Mouse (Mus musculus) intestine, embryonic 15.5 days (tissue): ENCODE data around the gene Stard9. TPM values are rescaled to one million over a fixed set of nuclear protein-coding genes. Genes with fewer than 3 reads are reported as not detected.
"Not testable (repeated sequence)": the region's sequence is repeated elsewhere in the genome, so short reads cannot be mapped to it uniquely, and the experiment has no call there.

Source experiments
- ATAC-seq: fragments of 200-750 bp; cut with Nextera tagmentation; 2 replicates; pipeline ENCODE4 v1.8.0; 2017; ENCODE audit warnings: moderate TSS enrichment, moderate library complexity
- H3K27ac ChIP-seq: fragments of 300-500 bp; sonication (generic); 2 replicates; pipeline ENCODE4 v1.5.1; 2015; ENCODE audit warnings: mild to moderate bottlenecking, inconsistent platforms
- H3K27me3 ChIP-seq: fragments of 300-500 bp; sonication (generic); replicated peaks from 2 replicates; pipeline ENCODE4 v1.6.1; 2015; ENCODE audit warnings: inconsistent platforms
- H3K36me3 ChIP-seq: fragments of 300-500 bp; sonication (generic); 2 replicates; pipeline ENCODE4 v1.6.1; 2015; ENCODE audit warnings: inconsistent platforms
- H3K4me1 ChIP-seq: fragments of 300-500 bp; sonication (generic); replicated peaks from 2 replicates; pipeline ENCODE4 v1.6.1; 2015; ENCODE audit warnings: inconsistent platforms
- H3K4me2 ChIP-seq: fragments of 300-500 bp; sonication (generic); replicated peaks from 2 replicates; pipeline ENCODE4 v1.6.1; 2015; ENCODE audit warnings: mild to moderate bottlenecking, inconsistent platforms
- H3K4me3 ChIP-seq: fragments of 300-500 bp; sonication (generic); replicated peaks from 2 replicates; pipeline ENCODE4 v1.5.1; 2015; ENCODE audit warnings: inconsistent platforms
- H3K9ac ChIP-seq: fragments of 300-500 bp; sonication (generic); 2 replicates; pipeline ENCODE4 v1.6.1; 2015; ENCODE audit warnings: inconsistent platforms
- H3K9me3 ChIP-seq: fragments of 300-500 bp; sonication (generic); 2 replicates; pipeline ENCODE4 v1.6.1; 2016; ENCODE audit warnings: inconsistent platforms
- WGBS: fragments of 180-500 bp; shearing (Covaris S2); methylation state at CpG from one replicate; pipeline ENCODE4 v1.1.7; 2015; 5-methylcytosine and 5-hydroxymethylcytosine counted together
- polyA plus RNA-seq: library from polyadenylated mRNA; unstranded; fragments of >200 nt; fragmentation: Nextera tagmentation; extraction: Ambion mirVana; gene quantifications from 2 replicates; pipeline ENCODE4 v1.2.1, GENCODE M21; 2015

The Stard9 gene
- polyA plus RNA-seq, 1 experiment from 2014 or later, result 2.9 TPM

- peak; percentile 66; the same call in 1 of the 2 replicates for ATAC-seq
- Histone ChIP-seq H3K9me3 (no peaks in the 10 kb centered on the region), H3K4me3 (no peak overlapping the region), H3K36me3 (no peaks in the 10 kb centered on the region), H3K4me1 (no peaks in the 10 kb centered on the region), H3K4me2 (no peak overlapping the region), H3K27me3 (no peaks in the 10 kb centered on the region), H3K27ac (no peak overlapping the region), H3K9ac (no peak overlapping the region)
- WGBS, result 93% methylated on average over 2 of the region's 2 CpGs
These were observed 27.8 kb downstream of the Stard9 start for GRCm38 (mm10) chr2:120656711-120657110.

GRCm38 (mm10) chr2:120658486-120658885, 29.6 kb downstream of the Stard9 start:
- Histone ChIP-seq H3K4me1 (no peaks in the 10 kb centered on the region), H3K4me3 (no peak overlapping the region), H3K27me3 (no peaks in the 10 kb centered on the region), H3K9me3 (no peaks in the 10 kb centered on the region), H3K4me2 (no peak overlapping the region), H3K36me3 (no peaks in the 10 kb centered on the region), H3K27ac (no peak overlapping the region), H3K9ac (no peak overlapping the region)
- WGBS, result 76% methylated on average over 5 of the region's 5 CpGs
- no peak for ATAC-seq

DNA sequence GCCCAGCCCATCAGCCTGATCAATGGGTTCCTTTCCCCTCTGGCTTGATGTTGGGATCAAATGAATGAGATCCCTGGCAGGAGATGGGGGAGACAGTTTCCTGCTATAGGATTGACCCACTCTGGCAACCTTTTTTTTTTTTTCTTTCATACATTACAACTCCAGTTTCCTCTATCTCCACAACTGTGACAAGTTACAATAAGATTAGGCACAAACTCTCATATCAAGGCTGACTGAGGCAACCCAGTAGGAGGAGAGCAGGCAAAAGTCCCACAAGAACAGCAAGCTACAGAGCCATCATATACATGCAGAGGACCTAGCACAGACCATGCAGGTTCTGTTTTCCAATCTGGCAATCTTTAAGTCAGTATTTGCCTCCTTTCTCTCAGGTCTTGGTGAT, 30.4 kb downstream of the Stard9 start:
- no peaks in the 10 kb centered on the region for H3K9me3 ChIP-seq
- no peaks in the 10 kb centered on the region for H3K4me1 ChIP-seq
- H3K27me3 ChIP-seq, result no peaks in the 10 kb centered on the region
- ATAC-seq, result no peak
- H3K4me3 ChIP-seq, result no peak overlapping the region
- no peak overlapping the region for H3K27ac ChIP-seq
- no peaks in the 10 kb centered on the region for H3K36me3 ChIP-seq
- H3K9ac ChIP-seq, result no peak overlapping the region
- H3K4me2 ChIP-seq, result no peak overlapping the region

DNA sequence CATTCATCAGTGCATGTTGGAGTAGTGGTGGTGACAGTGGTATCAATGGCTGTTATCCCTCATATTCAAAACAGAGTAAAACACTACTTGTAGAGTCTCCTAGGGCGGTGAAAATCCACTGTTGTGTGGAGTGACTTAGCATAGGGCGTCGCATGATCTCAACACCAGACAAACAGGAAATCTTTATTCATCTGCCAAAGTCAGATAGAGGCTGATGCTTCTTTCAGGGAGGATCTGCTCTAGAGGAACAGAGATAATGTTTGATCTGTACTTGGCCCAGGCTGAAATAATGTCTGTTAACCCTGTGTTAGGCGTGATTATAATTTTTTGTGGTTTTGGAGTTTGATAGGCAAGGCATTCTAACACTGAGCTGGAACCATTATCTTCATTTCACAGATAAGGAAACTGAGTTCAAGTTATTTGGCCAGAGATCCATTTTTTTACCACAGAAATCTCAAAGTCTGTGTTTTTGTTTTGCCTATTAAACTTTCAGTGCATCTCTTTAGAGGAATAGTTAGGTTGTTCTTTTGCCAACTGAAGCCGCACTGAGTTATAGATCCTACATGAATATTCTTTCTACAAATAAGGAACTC, 31.7 kb downstream of the Stard9 start:
- H3K27ac ChIP-seq, result no peak overlapping the region
- no peak for ATAC-seq
- no peaks in the 10 kb centered on the region for H3K36me3 ChIP-seq
- 74% methylated on average over 5 of the region's 5 CpGs for WGBS
- no peaks in the 10 kb centered on the region for H3K4me1 ChIP-seq
- H3K27me3 ChIP-seq, result no peaks in the 10 kb centered on the region
- H3K9ac ChIP-seq, result no peak overlapping the region
- H3K4me3 ChIP-seq, result no peak overlapping the region
- H3K4me2 ChIP-seq, result no peak overlapping the region
- no peaks in the 10 kb centered on the region for H3K9me3 ChIP-seq

DNA sequence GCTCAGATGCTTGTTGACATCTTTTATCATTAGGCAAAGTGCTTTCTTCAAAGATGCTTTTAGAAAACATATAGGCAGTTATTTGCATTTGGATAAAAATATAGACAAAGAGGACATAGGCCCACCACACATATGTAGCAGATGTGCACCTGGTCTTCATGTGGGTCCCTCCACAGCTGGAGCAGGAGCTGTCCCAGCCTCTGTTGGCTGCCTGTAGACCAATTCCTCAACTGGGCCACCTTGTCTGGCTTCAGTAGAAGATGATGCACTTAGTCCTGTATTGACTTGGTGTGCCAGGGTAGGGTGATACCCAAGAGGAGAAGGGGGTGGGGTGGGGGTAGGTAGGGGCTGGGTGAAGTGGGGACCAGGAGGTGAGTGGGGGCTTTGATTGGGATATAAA, 33.8 kb downstream of the Stard9 start:
- Histone ChIP-seq H3K4me1 (no peaks in the 10 kb centered on the region), H3K4me3 (no peak overlapping the region), H3K27me3 (no peaks in the 10 kb centered on the region), H3K27ac (no peak overlapping the region), H3K36me3 (no peaks in the 10 kb centered on the region), H3K9me3 (no peaks in the 10 kb centered on the region), H3K9ac (no peak overlapping the region), H3K4me2 (no peak overlapping the region)
- no peak for ATAC-seq

- Histone ChIP-seq H3K4me3 (no peak overlapping the region), H3K27ac (no peak overlapping the region), H3K4me1 (no peaks in the 10 kb centered on the region), H3K27me3 (no peaks in the 10 kb centered on the region), H3K9me3 (no peaks in the 10 kb centered on the region), H3K36me3 (no peaks in the 10 kb centered on the region), H3K9ac (no peak overlapping the region), H3K4me2 (no peak overlapping the region)
- WGBS, result 77% methylated on average over 3 of the region's 3 CpGs
- no peak for ATAC-seq
These were observed 34.7 kb downstream of the Stard9 start for GRCm38 (mm10) chr2:120663491-120664154.

GRCm38 (mm10) chr2:120667446-120667845, 38.5 kb downstream of the Stard9 start:
- Histone ChIP-seq H3K4me1 (no peaks in the 10 kb centered on the region), H3K9me3 (no peaks in the 10 kb centered on the region), H3K4me2 (no peak overlapping the region), H3K27ac (no peak overlapping the region), H3K4me3 (no peak overlapping the region), H3K27me3 (no peaks in the 10 kb centered on the region), H3K9ac (no peak overlapping the region), H3K36me3 (no peaks in the 10 kb centered on the region)
- 92% methylated on average over 2 of the region's 2 CpGs for WGBS
- no peak for ATAC-seq

DNA sequence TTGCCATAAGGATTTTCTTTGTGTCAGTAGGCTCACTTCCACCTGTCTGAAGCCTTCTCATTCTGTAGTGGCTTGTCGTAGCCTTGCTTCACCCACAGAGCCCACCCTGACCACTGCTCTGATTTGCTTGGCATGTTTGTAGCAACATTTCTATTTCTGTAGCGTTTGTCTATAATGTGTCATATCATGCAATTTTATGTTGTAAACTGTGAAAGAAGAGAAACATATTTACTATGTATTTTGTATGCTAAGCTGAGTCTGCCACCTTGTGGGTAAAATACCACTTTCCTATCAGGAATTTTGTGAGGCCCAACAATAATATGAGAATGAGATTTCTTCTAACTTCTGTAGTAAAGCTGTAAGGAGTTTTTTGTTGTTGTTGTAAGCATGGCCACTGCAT, 41.3 kb downstream of the Stard9 start:
- ATAC-seq, result no peak
- 73% methylated on average over 2 of the region's 2 CpGs for WGBS
- no peaks in the 10 kb centered on the region for H3K4me1 ChIP-seq
- H3K4me3 ChIP-seq, result no peak overlapping the region
- no peak overlapping the region for H3K4me2 ChIP-seq
- no peak overlapping the region for H3K9ac ChIP-seq
- H3K27ac ChIP-seq, result no peak overlapping the region
- no peaks in the 10 kb centered on the region for H3K27me3 ChIP-seq
- H3K9me3 ChIP-seq, result no peaks in the 10 kb centered on the region
- no peaks in the 10 kb centered on the region for H3K36me3 ChIP-seq

DNA sequence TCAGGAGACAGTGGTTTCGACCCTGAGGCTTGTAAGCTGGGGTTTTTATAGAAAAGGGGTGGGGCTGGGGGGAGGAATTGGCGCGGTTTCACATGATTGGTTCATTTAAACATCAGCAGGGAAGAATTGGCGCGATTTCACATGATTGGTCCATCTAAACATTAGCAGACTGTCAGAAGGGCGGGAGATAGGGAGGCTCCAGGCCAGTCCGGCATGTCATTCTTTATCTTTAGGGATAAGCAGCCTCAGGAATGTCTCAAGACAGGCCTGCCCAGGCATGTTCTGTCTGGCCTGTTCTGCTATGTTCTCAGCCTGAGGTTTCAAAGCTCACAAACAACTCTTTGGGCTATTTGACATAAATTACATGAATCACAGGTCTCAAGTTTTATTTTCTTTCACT, 52.2 kb downstream of the Stard9 start:
- H3K27me3 ChIP-seq, H3K36me3 ChIP-seq, H3K9ac ChIP-seq, H3K9me3 ChIP-seq, ATAC-seq, H3K4me1 ChIP-seq, H3K4me3 ChIP-seq, H3K27ac ChIP-seq, H3K4me2 ChIP-seq: not testable (repeated sequence)
- 88% methylated on average over 7 of the region's 7 CpGs for WGBS

DNA sequence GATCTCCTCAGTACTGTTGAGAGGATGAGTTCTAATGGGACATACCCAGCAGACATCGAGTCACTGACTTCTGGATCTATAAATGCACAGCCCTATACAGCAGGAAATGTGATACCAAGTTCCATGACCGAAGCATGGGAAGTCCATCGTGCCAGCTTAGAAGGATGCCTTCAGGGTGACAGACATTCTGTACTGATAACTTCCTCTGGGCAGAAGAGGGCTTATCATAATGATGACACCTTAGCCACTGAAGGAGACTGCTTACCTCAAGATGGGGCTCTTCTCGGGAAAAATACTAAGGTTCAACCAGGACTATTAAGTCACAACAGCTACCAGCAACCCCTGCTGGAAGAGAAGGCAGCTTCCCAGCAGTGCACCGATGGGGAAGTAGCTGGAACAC, 68.8 kb downstream of the Stard9 start:
- H3K9me3 ChIP-seq, result no peaks in the 10 kb centered on the region
- no peaks in the 10 kb centered on the region for H3K4me1 ChIP-seq
- WGBS, result 83% methylated on average over 5 of the region's 5 CpGs
- no peak overlapping the region for H3K9ac ChIP-seq
- no peak for ATAC-seq
- no peak overlapping the region for H3K4me2 ChIP-seq
- no peak overlapping the region for H3K27ac ChIP-seq
- H3K27me3 ChIP-seq, result no peaks in the 10 kb centered on the region
- H3K36me3 ChIP-seq, result no peaks in the 10 kb centered on the region
- no peak overlapping the region for H3K4me3 ChIP-seq

DNA sequence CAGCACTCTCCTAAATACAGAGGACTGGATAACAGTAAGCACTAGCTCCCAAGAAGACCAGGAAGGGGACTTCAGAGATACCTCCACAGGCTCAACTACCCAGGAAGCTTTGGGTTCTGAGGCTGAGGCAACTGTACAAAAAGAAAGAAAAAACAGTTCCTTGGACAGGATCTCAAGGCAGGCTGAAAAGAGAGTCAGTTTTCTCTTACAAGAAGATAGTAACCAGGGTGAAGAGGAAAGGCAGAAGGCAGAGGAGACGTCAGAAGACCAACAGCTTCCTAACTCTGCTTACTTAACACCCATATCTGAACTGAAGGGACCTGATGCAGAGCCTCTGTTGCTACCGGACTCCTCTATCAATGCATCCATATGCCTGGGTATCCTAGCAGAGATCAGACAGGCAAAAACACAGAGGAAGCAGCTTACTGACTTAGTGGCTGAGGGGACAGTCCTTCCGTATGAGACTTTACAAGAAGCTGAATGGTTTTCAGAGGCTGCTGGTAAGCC, 71.5 kb downstream of the Stard9 start:
- no peak overlapping the region for H3K4me3 ChIP-seq
- no peaks in the 10 kb centered on the region for H3K36me3 ChIP-seq
- no peak for ATAC-seq
- WGBS, result 87% methylated on average over 3 of the region's 3 CpGs
- no peaks in the 10 kb centered on the region for H3K27me3 ChIP-seq
- no peak overlapping the region for H3K27ac ChIP-seq
- H3K4me1 ChIP-seq, result no peaks in the 10 kb centered on the region
- no peaks in the 10 kb centered on the region for H3K9me3 ChIP-seq
- H3K4me2 ChIP-seq, result no peak overlapping the region
- H3K9ac ChIP-seq, result no peak overlapping the region

DNA sequence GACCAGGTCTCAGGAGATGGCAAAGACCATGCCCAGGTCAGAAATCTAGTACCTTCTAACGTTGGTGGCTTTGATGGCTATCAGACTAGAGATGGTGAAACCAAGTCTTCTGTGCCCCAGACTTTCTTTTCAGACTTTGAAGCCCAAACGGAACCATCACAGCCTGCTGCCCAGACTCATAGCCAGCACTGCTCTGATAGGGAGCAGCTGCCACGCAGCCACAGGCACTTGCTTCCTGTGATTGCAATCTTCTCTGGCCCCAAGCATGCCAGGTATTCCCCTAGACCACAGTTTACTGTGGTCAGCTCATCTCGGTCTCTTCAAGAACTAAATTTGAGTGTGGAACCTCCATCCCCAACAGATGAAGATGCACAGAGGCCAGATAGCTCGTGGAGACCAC, 73.8 kb downstream of the Stard9 start:
- H3K4me1 ChIP-seq, result no peaks in the 10 kb centered on the region
- H3K9ac ChIP-seq, result no peak overlapping the region
- ATAC-seq, result no peak
- H3K4me2 ChIP-seq, result no peak overlapping the region
- no peaks in the 10 kb centered on the region for H3K27me3 ChIP-seq
- no peak overlapping the region for H3K4me3 ChIP-seq
- 77% methylated on average over 5 of the region's 5 CpGs for WGBS
- H3K27ac ChIP-seq, result no peak overlapping the region
- no peaks in the 10 kb centered on the region for H3K36me3 ChIP-seq
- no peaks in the 10 kb centered on the region for H3K9me3 ChIP-seq

- ATAC-seq, result no peak
- no peaks in the 10 kb centered on the region for H3K4me1 ChIP-seq
- H3K9me3 ChIP-seq, result no peaks in the 10 kb centered on the region
- no peaks in the 10 kb centered on the region for H3K36me3 ChIP-seq
- no peaks in the 10 kb centered on the region for H3K27me3 ChIP-seq
- H3K9ac ChIP-seq, result no peak overlapping the region
- no peak overlapping the region for H3K4me3 ChIP-seq
- H3K4me2 ChIP-seq, result no peak overlapping the region
- H3K27ac ChIP-seq, result no peak overlapping the region
These were observed 78.1 kb downstream of the Stard9 start for GRCm38 (mm10) chr2:120707041-120707440.
